Comparison of ENCODE assay signal across 8 mouse cellular contexts in the genomic region with DNA sequence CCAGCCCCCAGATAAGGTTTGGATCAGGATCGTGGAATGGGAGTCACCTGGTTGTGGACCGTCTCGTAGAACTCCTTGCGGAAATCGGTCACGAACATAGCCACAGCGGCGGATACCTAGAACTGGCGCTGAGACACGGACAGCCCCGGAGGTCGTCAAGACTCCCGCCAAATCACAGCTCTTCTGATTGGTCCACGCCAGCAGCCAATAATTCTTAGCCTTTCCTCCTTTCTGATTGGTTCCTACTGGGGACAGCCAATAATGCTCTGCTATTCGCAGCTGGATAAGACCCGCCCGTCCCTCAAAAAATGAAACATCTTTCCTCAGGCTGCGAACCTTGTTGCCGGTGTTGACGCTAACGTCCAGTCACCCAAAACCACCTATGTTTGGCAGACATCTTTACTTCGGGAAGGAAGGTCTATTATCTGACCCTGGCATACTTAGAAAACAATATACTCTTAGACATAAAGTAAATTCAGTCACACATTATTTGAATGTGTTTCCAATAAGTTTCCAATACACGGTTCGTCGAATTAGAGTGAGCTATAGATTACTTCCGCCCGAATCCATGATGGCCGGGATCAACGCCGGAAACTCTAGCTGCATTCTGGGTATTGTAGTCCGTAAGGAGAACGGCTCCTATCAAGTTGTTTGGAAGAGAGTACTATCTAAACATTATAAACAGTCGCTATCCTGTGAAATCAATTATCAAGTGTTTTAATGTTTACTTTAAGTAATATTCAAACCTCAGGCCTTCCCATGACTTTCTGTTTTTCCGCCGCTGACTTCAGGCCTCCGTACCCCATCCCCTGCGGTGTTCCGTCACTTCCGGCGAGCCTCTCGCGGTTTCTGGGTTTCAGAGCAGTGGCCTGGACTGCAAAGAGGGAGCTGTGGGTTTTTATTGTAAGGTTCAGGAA. TPM values are rescaled to one million over a fixed set of nuclear protein-coding genes. Genes with fewer than 3 reads are reported as not detected.
DNase-seq lines count a peak whose midpoint lies in the region; ATAC-seq and TF ChIP-seq lines count a peak whose summit lies in the region.

TSS of gene Ufd1 (plus strand) at position 312 of the 917 bp plus-strand sequence.
TSS of gene Cdc45 (minus strand) at position 520 of the 917 bp plus-strand sequence.

- no peaks in the 10 kb centered on the region for H3K27me3 ChIP-seq in embryonic facial prominence, embryonic 14.5 days (replicated peaks; ENCODE audit: control insufficient read depth, insufficient read depth, low read length)
- no peaks in the 10 kb centered on the region for H3K27me3 ChIP-seq in heart, adult 2 months (ENCODE audit: control insufficient read depth, insufficient read depth, low read length)
- H3K27me3 ChIP-seq in limb, embryonic 13.5 days, result no peaks in the 10 kb centered on the region
- no peaks in the 10 kb centered on the region for H3K27me3 ChIP-seq in midbrain, embryonic 16.5 days (ENCODE audit: control insufficient read depth, insufficient read depth, low read depth, low read length)

- H3K9me3 ChIP-seq in embryonic facial prominence, embryonic 14.5 days (ENCODE audit: control insufficient read depth, low read length), result no peaks in the 10 kb centered on the region
- no peaks in the 10 kb centered on the region for H3K9me3 ChIP-seq in limb, embryonic 13.5 days
- H3K9me3 ChIP-seq in midbrain, embryonic 16.5 days (replicated peaks; ENCODE audit: control insufficient read depth, low read length, poor library complexity, severe bottlenecking), result no peaks in the 10 kb centered on the region

- DNase-seq in 3T3-L1 (ENCODE audit: low read depth, low spot score), result peak; percentile 100
- DNase-seq in adrenal gland, postnatal 4 days (ENCODE audit: low spot score in 2 of 2), result peak; percentile 44 to 75
- DNase-seq in embryonic facial prominence, embryonic 14.5 days (ENCODE audit: low spot score), result peak; percentile 99
- DNase-seq in heart, adult 2 months, result peak; percentile 90 to 91
- DNase-seq in kidney, adult 8-10 months, result peak; percentile 89 to 96
- DNase-seq in spleen, postnatal 10 days (ENCODE audit: low spot score in 2 of 2), result peak; percentile 72 to 92

- intact Hi-C loops in heart, adult 2 months (cut with DNase I), result loop anchor here (2.0 to 10.0 kb wide), 4 partner anchors 65 to 567 kb away; partner anchors contain the start of genes Gm49601, Gnb1l, Hira and Mrpl40

- H3K27ac ChIP-seq in embryonic facial prominence, embryonic 14.5 days (replicated peaks; ENCODE audit: low read depth, low read length), result peak within 1 kb of the TSS; percentile 79
- H3K27ac ChIP-seq in heart, adult 2 months, result peak within 1 kb of the TSS; percentile 94
- H3K27ac ChIP-seq in limb, embryonic 13.5 days, result peak within 1 kb of the TSS; percentile 72; the same call in 1 of the 2 replicates
- peak within 1 kb of the TSS; percentile 54 for H3K27ac ChIP-seq in midbrain, embryonic 16.5 days (ENCODE audit: low read length)

- H3K4me2 ChIP-seq in embryonic facial prominence, embryonic 14.5 days (ENCODE audit: low read depth, low read length), result peak within 1 kb of the TSS; percentile 82
- peak within 1 kb of the TSS; percentile 93 for H3K4me2 ChIP-seq in limb, embryonic 13.5 days (replicated peaks)
- H3K4me2 ChIP-seq in midbrain, embryonic 16.5 days (ENCODE audit: low read length), result peak within 1 kb of the TSS; percentile 82

- H3K36me3 ChIP-seq in embryonic facial prominence, embryonic 14.5 days (ENCODE audit: control insufficient read depth, insufficient read depth, low read length), result peaks cover 42% of the 10 kb centered on the region
- no peaks in the 10 kb centered on the region for H3K36me3 ChIP-seq in heart, adult 2 months (ENCODE audit: control insufficient read depth, insufficient read depth, low read length)
- peaks cover 51% of the 10 kb centered on the region for H3K36me3 ChIP-seq in limb, embryonic 13.5 days
- 0 out of 2 replicates have a peak, but pooled peaks cover 6% of the 10 kb centered on the region for H3K36me3 ChIP-seq in midbrain, embryonic 16.5 days (ENCODE audit: control insufficient read depth, insufficient read depth, low read length)

- peak; percentile 97 for ATAC-seq in embryonic facial prominence, embryonic 14.5 days (ENCODE audit: low read depth)
- peak; percentile 96 for ATAC-seq in limb, embryonic 13.5 days (ENCODE audit: low FRiP score, low read depth)
- ATAC-seq in midbrain, embryonic 16.5 days, result peak; percentile 97

- H3K4me3 ChIP-seq in embryonic facial prominence, embryonic 14.5 days (ENCODE audit: low read depth, low read length), result peak within 1 kb of the TSS; percentile 75
- peak within 1 kb of the TSS; percentile 84 for H3K4me3 ChIP-seq in heart, adult 2 months
- H3K4me3 ChIP-seq in limb, embryonic 13.5 days, result peak within 1 kb of the TSS; percentile 81
- peak within 1 kb of the TSS; percentile 51 for H3K4me3 ChIP-seq in midbrain, embryonic 16.5 days (ENCODE audit: low read depth, low read length)

- H3K79me2 ChIP-seq in heart, adult 2 months (replicated peaks; ENCODE audit: control insufficient read depth, insufficient read depth, low read length), result peaks cover 2% of the 10 kb centered on the region; the same call in 1 of the 2 replicates

- TF ChIP-seq POLR2A in heart, adult 2 months (IDR thresholded peaks at IDR 0.05; ENCODE audit: insufficient read depth, low read depth, low read length), result peak; percentile 73; the same call in 1 of the 2 replicates

- TF ChIP-seq CTCF in heart, adult 2 months (IDR thresholded peaks at IDR 0.05), result 0 out of 2 replicates have a peak, but pooled peaks have one; percentile 13

- peak within 1 kb of the TSS; percentile 90 for H3K9ac ChIP-seq in embryonic facial prominence, embryonic 14.5 days (ENCODE audit: low read depth, low read length)
- peak within 1 kb of the TSS; percentile 87 for H3K9ac ChIP-seq in heart, adult 2 months (ENCODE audit: low read depth, low read length)
- peak within 1 kb of the TSS; percentile 93 for H3K9ac ChIP-seq in limb, embryonic 13.5 days
- peak within 1 kb of the TSS; percentile 67 for H3K9ac ChIP-seq in midbrain, embryonic 16.5 days (ENCODE audit: low read depth, low read length)

- WGBS in embryonic facial prominence, embryonic 14.5 days, result under 1% methylated on average over 42 of the region's 42 CpGs
- WGBS in heart, adult 2 months, result under 1% methylated on average over 42 of the region's 42 CpGs
- under 1% methylated on average over 42 of the region's 42 CpGs for WGBS in limb, embryonic 13.5 days
- under 1% methylated on average over 42 of the region's 42 CpGs for WGBS in midbrain, embryonic 16.5 days

- peaks cover 6% of the 10 kb centered on the region for H3K4me1 ChIP-seq in embryonic facial prominence, embryonic 14.5 days (ENCODE audit: control insufficient read depth, insufficient read depth, low read length)
- no peaks in the 10 kb centered on the region for H3K4me1 ChIP-seq in heart, adult 2 months (ENCODE audit: control insufficient read depth, insufficient read depth, low read length)
- peaks cover 21% of the 10 kb centered on the region for H3K4me1 ChIP-seq in limb, embryonic 13.5 days
- peaks cover 14% of the 10 kb centered on the region for H3K4me1 ChIP-seq in midbrain, embryonic 16.5 days (ENCODE audit: control insufficient read depth, insufficient read depth, low read length)

- 0 out of 2 replicates have a peak, but pooled peaks have one; percentile 10 for TF ChIP-seq EP300 in heart, adult 2 months (IDR thresholded peaks at IDR 0.05; ENCODE audit: insufficient read depth, low read depth, low read length)

RNA-seq across cellular contexts. Expression of gene Ufd1, which starts in this region (rescaled TPM):
- total RNA-seq in adrenal gland, postnatal 4 days (2021), result 100 to 1,000 TPM; 120 to 130 TPM
- polyA plus RNA-seq in embryonic facial prominence, embryonic 14.5 days (2014; fragmentation: Nextera tagmentation; extraction: Ambion mirVana), result 49.2 and 55.5 TPM in 2 replicates
- 10 to 100 TPM; 45.4 to 48.5 TPM for total RNA-seq in heart, adult 2 months (2021)
- polyA plus RNA-seq in heart, adult 2 months (2012; rRNA removed), result 30.3 and 42.6 TPM in 2 replicates
- polyA plus RNA-seq in limb, embryonic 13.5 days (2015; fragmentation: Nextera tagmentation; extraction: Ambion mirVana), result 117 and 119 TPM in 2 replicates
- polyA plus RNA-seq in midbrain, embryonic 16.5 days (2015; fragmentation: Nextera tagmentation; extraction: Ambion mirVana), result 106 and 107 TPM in 2 replicates

RNA-seq across cellular contexts. Expression of gene Cdc45, which starts in this region (rescaled TPM):
- total RNA-seq in adrenal gland, postnatal 4 days (2021), result 10 to 100 TPM; 18.0 to 19.7 TPM
- polyA plus RNA-seq in embryonic facial prominence, embryonic 14.5 days (2014; fragmentation: Nextera tagmentation; extraction: Ambion mirVana), result 34.5 and 37.8 TPM in 2 replicates
- 1 to 10 TPM; 2.5 to 3.4 TPM for total RNA-seq in heart, adult 2 months (2021)
- 3.9 and 5.2 TPM in 2 replicates for polyA plus RNA-seq in heart, adult 2 months (2012; rRNA removed)
- 45.3 and 46.8 TPM in 2 replicates for polyA plus RNA-seq in limb, embryonic 13.5 days (2015; fragmentation: Nextera tagmentation; extraction: Ambion mirVana)
- 4.4 and 6.1 TPM in 2 replicates for polyA plus RNA-seq in midbrain, embryonic 16.5 days (2015; fragmentation: Nextera tagmentation; extraction: Ambion mirVana)

Comparison
In these comparisons a context has a peak if more than half of its experiments do, and no peak if none do; other contexts are left out.
1. Peak in every context shown above with its lines: DNase-seq, ATAC-seq, H3K4me3 ChIP-seq and H3K27ac ChIP-seq.
2. RNA of gene Cdc45 (total RNA-seq): 18.0 to 19.7 TPM in adrenal gland, postnatal 4 days; 2.5 to 3.4 TPM in heart, adult 2 months; every median in the first group is over 4 times any median in the second.